Mouse (Mus musculus): Measurements from ENCODE around the gene Nrarp. TPM values are rescaled to one million over a fixed set of nuclear protein-coding genes. Genes with fewer than 3 reads are reported as not detected.
A peak's percentile ranks its signal among the peaks of the same experiment; 100 is the strongest.

Gene Nrarp
- polyA plus RNA-seq, 1 experiment from 2014 or later = 17.3 TPM

DNA sequence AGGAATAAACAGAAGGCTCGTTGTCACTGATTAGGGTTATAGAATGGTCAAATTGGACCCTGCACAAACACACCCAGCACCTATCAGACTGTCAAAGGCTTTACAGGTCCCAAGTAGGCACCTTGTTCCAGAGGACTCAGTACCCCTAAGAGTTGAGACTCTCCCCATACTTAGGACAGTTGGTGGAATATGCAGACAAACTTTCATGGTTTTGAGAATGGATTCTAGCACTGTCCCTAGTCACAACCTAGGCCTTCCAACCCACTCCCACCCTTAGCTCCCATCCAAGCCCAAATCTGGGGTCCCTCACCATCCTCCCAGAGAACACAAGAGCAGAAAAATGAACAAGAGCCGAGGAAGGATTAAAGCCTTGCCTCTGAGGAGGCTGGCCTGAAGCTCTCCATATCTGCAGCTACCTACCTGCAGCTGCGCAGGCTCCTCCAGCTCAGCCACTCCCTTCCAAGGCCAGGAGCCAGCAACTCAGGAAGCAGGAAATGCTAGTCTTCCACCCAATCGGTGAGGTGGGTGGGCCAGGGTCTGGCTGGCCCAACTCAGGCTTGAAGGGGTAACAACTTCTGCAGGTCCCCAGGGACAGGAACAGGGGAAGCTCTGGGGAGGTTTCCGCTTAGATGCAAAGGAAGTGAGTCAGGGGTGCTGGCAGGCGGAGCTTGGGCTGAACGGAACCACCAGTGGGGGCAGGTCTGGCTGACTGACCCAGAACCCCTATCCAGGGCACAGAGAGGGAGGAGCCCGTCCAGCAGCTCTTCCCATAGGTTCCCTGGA, 15.8 kb downstream of the Nrarp start, which contains the start of gene Tor4a:
Gene Tor4a (minus strand): TSS at position 715 of the 783 bp plus-strand sequence.
- Histone ChIP-seq H3K9me3 (replicated peaks) (no peaks in the 10 kb centered on the region), H3K4me3 (peak within 1 kb of the TSS; percentile 47), H3K27ac (peak within 1 kb of the TSS; percentile 82), H3K27me3 (peaks cover 21% of the 10 kb centered on the region), H3K36me3 (peaks cover 22% of the 10 kb centered on the region), H3K4me1 (replicated peaks) (peaks cover 45% of the 10 kb centered on the region), H3K9ac (peak within 1 kb of the TSS; percentile 37), H3K4me2 (peak within 1 kb of the TSS; percentile 58)
- 9% methylated on average over 8 of the region's 8 CpGs for WGBS
- ATAC-seq (replicated peaks; ENCODE audit: insufficient number of reproducible peaks, insufficient read depth, low FRiP score, low read depth) = peak; percentile 74

DNA sequence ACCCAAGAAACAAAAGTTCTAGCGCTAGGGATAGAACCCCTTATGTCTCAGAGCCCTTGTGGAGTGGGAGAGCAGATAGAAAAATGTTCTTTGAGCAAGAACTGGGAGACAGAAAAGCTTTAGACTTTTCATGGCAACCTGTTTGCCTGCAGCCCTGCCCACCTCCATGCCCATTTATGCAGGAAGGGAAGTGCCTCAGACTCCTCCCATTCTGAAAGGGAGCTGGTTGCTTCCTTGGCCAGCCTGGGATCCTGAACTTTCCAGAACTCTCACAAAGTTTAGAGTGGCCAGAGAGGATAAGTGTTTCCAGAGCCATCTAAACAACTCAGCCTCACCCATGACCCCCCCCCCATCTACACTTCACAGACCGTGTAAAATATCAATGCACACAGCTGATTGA, 16.6 kb downstream of the Nrarp start:
- no peak for ATAC-seq (replicated peaks; ENCODE audit: insufficient number of reproducible peaks, insufficient read depth, low FRiP score, low read depth)
- Histone ChIP-seq H3K27ac (peak overlapping the region; percentile 82), H3K4me1 (replicated peaks) (peaks cover 45% of the 10 kb centered on the region), H3K4me3 (peak overlapping the region; percentile 47; the same call in 1 of the 2 replicates), H3K36me3 (peaks cover 31% of the 10 kb centered on the region), H3K9ac (no peak overlapping the region), H3K9me3 (replicated peaks) (no peaks in the 10 kb centered on the region), H3K4me2 (peak overlapping the region; percentile 58), H3K27me3 (peaks cover 21% of the 10 kb centered on the region)
- WGBS = 27% methylated on average over 2 of the region's 2 CpGs

GRCm38 (mm10) chr2:25197946-25198345, 17.4 kb downstream of the Nrarp start:
- H3K9ac ChIP-seq = no peak overlapping the region
- peak overlapping the region; percentile 82 for H3K27ac ChIP-seq
- H3K36me3 ChIP-seq = peaks cover 38% of the 10 kb centered on the region
- no peak overlapping the region for H3K4me3 ChIP-seq
- ATAC-seq (replicated peaks; ENCODE audit: insufficient number of reproducible peaks, insufficient read depth, low FRiP score, low read depth) = no peak
- H3K27me3 ChIP-seq = peaks cover 21% of the 10 kb centered on the region
- no peak overlapping the region for H3K4me2 ChIP-seq
- H3K4me1 ChIP-seq (replicated peaks) = peaks cover 45% of the 10 kb centered on the region
- H3K9me3 ChIP-seq (replicated peaks) = no peaks in the 10 kb centered on the region

GRCm38 (mm10) chr2:25200631-25201030, 20.1 kb downstream of the Nrarp start:
- H3K36me3 ChIP-seq = peaks cover 65% of the 10 kb centered on the region
- 87% methylated on average over 2 of the region's 2 CpGs for WGBS

DNA sequence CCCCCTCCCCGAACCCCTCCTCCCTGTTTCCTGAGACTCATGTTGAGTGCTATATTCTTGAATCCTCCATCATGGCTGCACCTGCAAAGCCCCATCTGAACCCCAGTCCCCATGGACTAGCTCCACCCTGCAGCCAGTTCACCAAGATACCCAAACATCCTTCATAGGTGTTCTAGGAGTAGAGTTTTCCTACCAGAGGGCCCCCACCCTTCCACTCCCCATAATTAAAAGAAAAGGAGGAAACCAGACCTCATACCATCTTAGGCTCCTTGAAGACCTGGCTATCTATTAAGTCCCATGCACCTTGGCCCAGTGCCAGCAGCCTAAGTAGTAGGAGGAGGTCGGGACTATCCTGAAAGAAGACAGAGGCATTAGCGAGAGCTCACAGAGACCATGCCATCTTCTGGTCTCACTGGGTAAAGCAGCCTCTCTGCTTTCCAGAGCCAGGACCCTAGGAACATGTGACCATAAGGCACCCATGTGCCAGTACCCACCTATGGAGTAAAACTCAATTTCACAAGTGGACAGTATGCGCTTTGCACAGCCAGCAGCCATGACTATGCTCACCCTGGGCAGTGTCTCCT, 23.2 kb downstream of the Nrarp start:
- Histone ChIP-seq H3K27me3 (no peaks in the 10 kb centered on the region), H3K9ac (no peak overlapping the region), H3K4me1 (replicated peaks) (no peaks in the 10 kb centered on the region), H3K9me3 (replicated peaks) (no peaks in the 10 kb centered on the region), H3K4me2 (no peak overlapping the region), H3K36me3 (peaks cover 87% of the 10 kb centered on the region), H3K27ac (no peak overlapping the region), H3K4me3 (no peak overlapping the region)
- whole genome bisulfite sequencing = 62% methylated on average over 4 of the region's 4 CpGs
- ATAC-seq (replicated peaks; ENCODE audit: insufficient number of reproducible peaks, insufficient read depth, low FRiP score, low read depth) = no peak

More at GRCm38 (mm10) chr2:25200631-25201030, 20.1 kb downstream of the Nrarp start:
- Histone ChIP-seq H3K27me3 (peaks cover 8% of the 10 kb centered on the region), H3K9ac (no peak overlapping the region), H3K4me3 (no peak overlapping the region), H3K9me3 (replicated peaks) (no peaks in the 10 kb centered on the region), H3K4me2 (no peak overlapping the region), H3K4me1 (replicated peaks) (peaks cover 19% of the 10 kb centered on the region), H3K27ac (no peak overlapping the region)
- ATAC-seq (replicated peaks; ENCODE audit: insufficient number of reproducible peaks, insufficient read depth, low FRiP score, low read depth) = no peak

DNA sequence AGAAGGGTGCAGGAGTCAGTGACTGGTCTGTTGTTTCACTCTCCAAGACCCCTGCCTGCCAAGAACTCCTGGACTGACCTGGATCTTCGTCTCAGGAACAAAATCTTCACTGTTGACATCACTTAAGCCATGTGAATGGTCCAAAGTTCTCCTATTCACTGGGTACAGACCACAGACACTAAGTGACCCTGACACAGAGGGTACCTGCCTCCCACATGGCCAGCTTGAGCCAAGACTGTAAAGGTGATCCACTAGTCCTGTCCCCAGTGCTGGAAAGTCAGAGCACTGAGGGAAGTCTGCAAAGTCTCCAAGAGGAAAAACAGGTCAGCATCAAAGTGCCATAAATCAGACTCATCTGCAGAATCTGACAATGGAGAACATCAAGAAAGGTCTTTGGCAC, 27.0 kb downstream of the Nrarp start:
- Histone ChIP-seq H3K4me2 (no peak overlapping the region), H3K4me3 (no peak overlapping the region), H3K9ac (no peak overlapping the region), H3K36me3 (peaks cover 58% of the 10 kb centered on the region), H3K9me3 (replicated peaks) (no peaks in the 10 kb centered on the region), H3K27ac (no peak overlapping the region), H3K27me3 (no peaks in the 10 kb centered on the region), H3K4me1 (replicated peaks) (peaks cover 20% of the 10 kb centered on the region)
- ATAC-seq (replicated peaks; ENCODE audit: insufficient number of reproducible peaks, insufficient read depth, low FRiP score, low read depth) = no peak
- WGBS = 86% methylated on average over 1 of the region's 1 CpGs

DNA sequence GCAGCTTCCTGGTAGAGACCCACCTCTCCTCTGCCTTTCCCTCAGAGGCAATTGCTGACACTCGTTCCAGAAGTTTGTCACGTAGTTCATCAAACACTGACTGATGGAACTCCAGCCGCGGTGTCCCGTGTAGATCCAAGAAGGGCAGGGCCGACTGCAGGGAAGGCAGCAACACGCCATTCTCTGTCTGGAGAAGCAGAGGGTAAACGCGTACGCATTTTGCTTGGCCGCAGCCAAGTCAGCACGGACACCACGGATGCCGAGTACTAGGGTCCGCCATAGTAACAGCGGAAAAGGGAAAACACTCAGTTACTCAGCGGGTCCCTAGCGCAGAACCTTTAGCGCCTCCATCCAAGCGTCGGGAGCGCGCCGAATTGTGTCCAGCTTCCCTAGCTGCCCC, 30.1 kb downstream of the Nrarp start:
- H3K4me3 ChIP-seq = peak overlapping the region; percentile 63
- peaks cover 20% of the 10 kb centered on the region for H3K4me1 ChIP-seq (replicated peaks)
- peak overlapping the region; percentile 75 for H3K4me2 ChIP-seq
- no peaks in the 10 kb centered on the region for H3K9me3 ChIP-seq (replicated peaks)
- 0 out of 2 replicates have a peak, but pooled peaks cover 11% of the 10 kb centered on the region for H3K27me3 ChIP-seq
- peaks cover 27% of the 10 kb centered on the region for H3K36me3 ChIP-seq
- H3K9ac ChIP-seq = peak overlapping the region; percentile 80
- peak overlapping the region; percentile 88 for H3K27ac ChIP-seq
- 0 out of 2 replicates have a peak, but pooled peaks have one; percentile 5 for ATAC-seq (replicated peaks; ENCODE audit: insufficient number of reproducible peaks, insufficient read depth, low FRiP score, low read depth)
- WGBS = 1% methylated on average over 24 of the region's 24 CpGs

- Histone ChIP-seq H3K9me3 (replicated peaks) (no peaks in the 10 kb centered on the region), H3K27me3 (0 out of 2 replicates have a peak, but pooled peaks cover 11% of the 10 kb centered on the region), H3K27ac (peak within 1 kb of the TSS; percentile 88), H3K9ac (peak within 1 kb of the TSS; percentile 80), H3K4me2 (peak within 1 kb of the TSS; percentile 75), H3K4me3 (peak within 1 kb of the TSS; percentile 63), H3K36me3 (peaks cover 22% of the 10 kb centered on the region), H3K4me1 (replicated peaks) (peaks cover 20% of the 10 kb centered on the region)
- WGBS = under 1% methylated on average over 44 of the region's 44 CpGs
- peak; percentile 92 for ATAC-seq (replicated peaks; ENCODE audit: insufficient number of reproducible peaks, insufficient read depth, low FRiP score, low read depth)
Measured at GRCm38 (mm10) chr2:25211121-25211670, 30.6 kb downstream of the Nrarp start, which contains the start of gene Nelfb. Gene Nelfb, minus strand, starts transcription at chr2:25211489.

- Histone ChIP-seq H3K4me3 (no peak overlapping the region), H3K4me1 (replicated peaks) (peaks cover 20% of the 10 kb centered on the region), H3K27me3 (0 out of 2 replicates have a peak, but pooled peaks cover 11% of the 10 kb centered on the region), H3K9ac (no peak overlapping the region), H3K36me3 (peaks cover 6% of the 10 kb centered on the region; the same call in 1 of the 2 replicates), H3K4me2 (no peak overlapping the region), H3K27ac (no peak overlapping the region), H3K9me3 (replicated peaks) (no peaks in the 10 kb centered on the region)
- WGBS = 55% methylated on average over 23 of the region's 23 CpGs
- no peak for ATAC-seq (replicated peaks; ENCODE audit: insufficient number of reproducible peaks, insufficient read depth, low FRiP score, low read depth)
Measured at GRCm38 (mm10) chr2:25213266-25213865, 32.8 kb downstream of the Nrarp start.

DNA sequence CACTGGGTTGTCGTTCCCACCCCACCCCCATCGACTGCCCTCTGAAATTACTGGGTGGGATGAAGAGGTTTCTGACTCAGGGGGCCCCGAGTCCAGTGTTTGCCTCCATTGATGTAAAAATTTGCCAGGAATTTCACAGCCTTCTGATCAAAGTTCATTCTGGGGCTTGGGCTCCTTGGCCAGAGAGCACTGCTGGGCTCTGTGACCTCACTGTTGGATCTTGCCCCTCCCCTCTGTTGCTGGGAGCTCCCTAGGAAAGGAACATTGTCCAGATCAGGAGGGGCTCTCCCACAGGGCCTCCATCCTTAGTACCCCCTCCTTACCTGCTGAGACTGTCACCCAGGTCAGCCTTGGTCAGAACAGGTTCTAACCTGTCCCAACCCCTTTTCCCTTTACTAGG, 33.9 kb downstream of the Nrarp start, which contains the start of gene Stpg3:
Gene Stpg3 (minus strand): TSS at position 194 of the 400 bp plus-strand sequence.
- no peak within 1 kb of the TSS for H3K27ac ChIP-seq
- peaks cover 16% of the 10 kb centered on the region for H3K4me1 ChIP-seq (replicated peaks)
- H3K27me3 ChIP-seq = 0 out of 2 replicates have a peak, but pooled peaks cover 11% of the 10 kb centered on the region
- no peaks in the 10 kb centered on the region for H3K36me3 ChIP-seq
- H3K4me2 ChIP-seq = no peak within 1 kb of the TSS
- no peak within 1 kb of the TSS for H3K9ac ChIP-seq
- 63% methylated on average over 3 of the region's 3 CpGs for WGBS
- no peak within 1 kb of the TSS for H3K4me3 ChIP-seq
- no peaks in the 10 kb centered on the region for H3K9me3 ChIP-seq (replicated peaks)
- no peak for ATAC-seq (replicated peaks; ENCODE audit: insufficient number of reproducible peaks, insufficient read depth, low FRiP score, low read depth)

GRCm38 (mm10) chr2:25217666-25218065, 37.1 kb downstream of the Nrarp start:
- WGBS = 51% methylated on average over 2 of the region's 2 CpGs
- ATAC-seq (replicated peaks; ENCODE audit: insufficient number of reproducible peaks, insufficient read depth, low FRiP score, low read depth) = no peak
- Histone ChIP-seq H3K4me2 (no peak overlapping the region), H3K9ac (no peak overlapping the region), H3K36me3 (peaks cover 11% of the 10 kb centered on the region; the same call in 1 of the 2 replicates), H3K9me3 (replicated peaks) (no peaks in the 10 kb centered on the region), H3K4me1 (replicated peaks) (no peaks in the 10 kb centered on the region), H3K27ac (no peak overlapping the region), H3K27me3 (0 out of 2 replicates have a peak, but pooled peaks cover 11% of the 10 kb centered on the region), H3K4me3 (no peak overlapping the region)
